Mouse (Mus musculus) small intestine, adult 2 months (tissue): ENCODE results near the gene Nepro. TPM values are rescaled to one million over a fixed set of nuclear protein-coding genes. Genes with fewer than 3 reads are reported as not detected.

Experiments used
- H3K27ac ChIP-seq: fragments of 200-500 bp; 2 replicates; pipeline ENCODE4 v1.5.1; 2012; ENCODE audit warnings: low read depth, low read length, control low read depth, inconsistent platforms; ENCODE audit not compliant: insufficient read depth
- H3K27me3 ChIP-seq: fragments of 200-500 bp; 2 replicates; pipeline ENCODE4 v1.6.1; 2012; ENCODE audit warnings: mild to moderate bottlenecking, moderate library complexity, low read length, inconsistent platforms; ENCODE audit not compliant: control insufficient read depth, insufficient read depth
- H3K36me3 ChIP-seq: fragments of 200-500 bp; 2 replicates; pipeline ENCODE4 v1.6.1; 2012; ENCODE audit warnings: mild to moderate bottlenecking, low read length, control low read depth, inconsistent platforms; ENCODE audit not compliant: control insufficient read depth, insufficient read depth
- H3K4me1 ChIP-seq: fragments of 200-500 bp; 2 replicates; pipeline ENCODE4 v1.6.1; 2012; ENCODE audit warnings: low read length, inconsistent platforms, mixed read lengths; ENCODE audit not compliant: control insufficient read depth, insufficient read depth, insufficient read length
- H3K4me3 ChIP-seq: fragments of 200-500 bp; 2 replicates; pipeline ENCODE4 v1.5.1; 2012; ENCODE audit warnings: low read depth, mild to moderate bottlenecking, control low read depth, inconsistent platforms, low read length, moderate library complexity
- CTCF ChIP-seq: fragments of 200-500 bp; IDR thresholded peaks from 2 replicates; pipeline ENCODE4 v1.5.1; 2012; ENCODE audit warnings: low read depth, mild to moderate bottlenecking, control low read depth, inconsistent platforms, low read length, moderate library complexity, mixed read lengths; ENCODE audit not compliant: insufficient replicate concordance, insufficient read length; ENCODE audit errors: extremely low read depth
- POLR2A ChIP-seq: fragments of 200-500 bp; IDR thresholded peaks from 2 replicates; pipeline ENCODE4 v1.6.1; 2012; ENCODE audit warnings: low read depth, mild to moderate bottlenecking, control low read depth, inconsistent platforms, low read length, moderate library complexity
- WGBS: fragments of 180-500 bp; shearing (Covaris S2); methylation state at CpG from one replicate; pipeline ENCODE4 v1.1.7; 2018; 5-methylcytosine and 5-hydroxymethylcytosine counted together
- polyA plus RNA-seq: library from polyadenylated mRNA; depleted of rRNA; stranded (reverse); fragments of >200 nt; gene quantifications from 2 replicates; pipeline ENCODE4 v1.2.3, GENCODE M21; 2012; rRNA removed

The Nepro gene
- polyA plus RNA-seq, 1 experiment: 2.1 TPM

- Histone ChIP-seq H3K27ac (no peak overlapping the region), H3K4me3 (no peak overlapping the region), H3K36me3 (no peaks in the 10 kb centered on the region), H3K4me1 (no peaks in the 10 kb centered on the region), H3K27me3 (no peaks in the 10 kb centered on the region; the same call in 1 of the 2 replicates)
- WGBS: 71% methylated on average over 4 of the region's 4 CpGs
- no peak for TF ChIP-seq POLR2A
- TF ChIP-seq CTCF: no peak
These were observed 56.6 kb downstream of the Nepro start for GRCm38 (mm10) chr16:44780751-44781150.

Other genes starting within 250 kb of the Nepro start
- gene Boc, start 165.4 kb upstream of the Nepro start, polyA plus RNA-seq: 3.0 and 3.5 TPM in 2 replicates
- gene Gtpbp8, start 22.1 kb downstream of the Nepro start, polyA plus RNA-seq: 1.7 and 6.1 TPM in 2 replicates
- gene Cd200r1, start 41.4 kb downstream of the Nepro start, polyA plus RNA-seq: 0.68 and 1.0 TPM in 2 replicates
- gene Cd200r4, start 87.4 kb downstream of the Nepro start, polyA plus RNA-seq: 0.96 and 1.3 TPM in 2 replicates
- gene Cd200r2, start 142.8 kb downstream of the Nepro start, polyA plus RNA-seq: 0.14 and 0.23 TPM in 2 replicates
- gene Cd200r3, start 219.4 kb downstream of the Nepro start, polyA plus RNA-seq: not detected in 2 replicates